In genomic region chr9:69398453-69398850, GRCm38 (mm10) we compare ENCODE assay signal across 8 mouse cellular contexts. TPM values are rescaled to one million over a fixed set of nuclear protein-coding genes. Genes with fewer than 3 reads are reported as not detected.
DNase-seq lines count a peak whose midpoint lies in the region; ATAC-seq and TF ChIP-seq lines count a peak whose summit lies in the region.

No protein-coding gene starts in this region.

- peak overlapping the region; percentile 95 for H3K9ac ChIP-seq in heart, postnatal 0 days (replicated peaks; ENCODE audit: low read depth, low read length)
- H3K9ac ChIP-seq in hindbrain, embryonic 12.5 days = peak overlapping the region; percentile 84

- no peak for ATAC-seq in heart, postnatal 0 days (ENCODE audit: insufficient read depth, low read depth)
- peak; percentile 11 for ATAC-seq in activated CD4-positive, CD25-positive, alpha-beta regulatory T cell, adult 4 months
- peak; percentile 62; the same call in 1 of the 2 replicates for ATAC-seq in hindbrain, embryonic 12.5 days (ENCODE audit: low FRiP score)

- no peaks in the 10 kb centered on the region for H3K9me3 ChIP-seq in heart, postnatal 0 days (replicated peaks; ENCODE audit: control insufficient read depth, low read length)
- no peaks in the 10 kb centered on the region for H3K9me3 ChIP-seq in hindbrain, embryonic 12.5 days (replicated peaks)
- H3K9me3 ChIP-seq in midbrain, embryonic 10.5 days (replicated peaks) = no peaks in the 10 kb centered on the region

- H3K27ac ChIP-seq in heart, postnatal 0 days (ENCODE audit: low read depth) = peak overlapping the region; percentile 96
- peak overlapping the region; percentile 89 for H3K27ac ChIP-seq in hindbrain, embryonic 12.5 days
- peak overlapping the region; percentile 99 for H3K27ac ChIP-seq in midbrain, embryonic 10.5 days (replicated peaks)

- H3K4me2 ChIP-seq in heart, postnatal 0 days (ENCODE audit: low read depth, low read length) = peak overlapping the region; percentile 94
- peak overlapping the region; percentile 85 for H3K4me2 ChIP-seq in hindbrain, embryonic 12.5 days (replicated peaks)

- no peak for TF ChIP-seq EP300 in heart, postnatal 0 days (IDR thresholded peaks at IDR 0.05; ENCODE audit: low read depth)

- no peaks in the 10 kb centered on the region for H3K27me3 ChIP-seq in heart, postnatal 0 days (ENCODE audit: control insufficient read depth, insufficient read depth, low read length)
- no peaks in the 10 kb centered on the region for H3K27me3 ChIP-seq in hindbrain, embryonic 12.5 days
- H3K27me3 ChIP-seq in midbrain, embryonic 10.5 days (ENCODE audit: low read depth, poor library complexity, severe bottlenecking) = no peaks in the 10 kb centered on the region

- peaks cover 12% of the 10 kb centered on the region; the same call in 1 of the 2 replicates for H3K4me1 ChIP-seq in heart, postnatal 0 days (ENCODE audit: control insufficient read depth, insufficient read depth)
- H3K4me1 ChIP-seq in hindbrain, embryonic 12.5 days = peaks cover 8% of the 10 kb centered on the region
- peaks cover 17% of the 10 kb centered on the region for H3K4me1 ChIP-seq in midbrain, embryonic 10.5 days

- peaks cover 7% of the 10 kb centered on the region; the same call in 1 of the 2 replicates for H3K36me3 ChIP-seq in heart, postnatal 0 days (replicated peaks; ENCODE audit: control insufficient read depth, insufficient read depth, low read length)
- no peaks in the 10 kb centered on the region for H3K36me3 ChIP-seq in hindbrain, embryonic 12.5 days
- H3K36me3 ChIP-seq in midbrain, embryonic 10.5 days = peaks cover 3% of the 10 kb centered on the region; the same call in 1 of the 2 replicates

- peak overlapping the region; percentile 84 for H3K4me3 ChIP-seq in heart, postnatal 0 days (ENCODE audit: low read depth, low read length)
- H3K4me3 ChIP-seq in hindbrain, embryonic 12.5 days = peak overlapping the region; percentile 70
- H3K4me3 ChIP-seq in midbrain, embryonic 10.5 days = peak overlapping the region; percentile 85

- DNase-seq in heart, postnatal 0 days (ENCODE audit: low spot score) = no peak
- DNase-seq in heart, adult 11 months = no peak
- no peak for DNase-seq in midbrain, embryonic 10.5 days (ENCODE audit: low spot score)
- no peak for DNase-seq in spleen, postnatal 14 days (ENCODE audit: low spot score in 2 of 2)
- DNase-seq in urinary bladder, postnatal 10 days (ENCODE audit: low spot score) = no peak
- DNase-seq in natural killer cell, adult 2 months (ENCODE audit: low spot score in 2 of 2) = no peak

- TF ChIP-seq CTCF in heart, postnatal 0 days (IDR thresholded peaks at IDR 0.05; ENCODE audit: low read depth) = no peak

- WGBS in heart, postnatal 0 days = 17% methylated on average over 10 of the region's 10 CpGs
- 24% methylated on average over 10 of the region's 10 CpGs for WGBS in hindbrain, embryonic 12.5 days
- 30% methylated on average over 10 of the region's 10 CpGs for WGBS in midbrain, embryonic 10.5 days

RNA-seq across cellular contexts. Expression of gene Ice2, which starts 0.7 kb away (rescaled TPM):
- 5.9 and 9.1 TPM in 2 replicates for total RNA-seq in heart, postnatal 0 days (2014; rRNA removed; ENCODE audit: low replicate concordance)
- 6.4 and 6.5 TPM in 2 replicates for polyA plus RNA-seq in heart, postnatal 0 days (2015; fragmentation: Nextera tagmentation; extraction: Ambion mirVana)
- polyA plus RNA-seq in activated CD4-positive, CD25-positive, alpha-beta regulatory T cell, adult 4 months (2017; shearing (Covaris generic)) = 10 to 100 TPM; 12.8 to 16.0 TPM
- polyA plus RNA-seq in hindbrain, embryonic 12.5 days (2016; fragmentation: Nextera tagmentation; extraction: Ambion mirVana) = 20.5 and 20.9 TPM in 2 replicates
- 21.9 and 23.2 TPM in 2 replicates for polyA plus RNA-seq in midbrain, embryonic 10.5 days (2016; fragmentation: Nextera tagmentation; extraction: Ambion mirVana)

RNA-seq across cellular contexts. Expression of gene Anxa2, which starts 55.0 kb away (rescaled TPM):
- 367 and 369 TPM in 2 replicates for total RNA-seq in heart, postnatal 0 days (2014; rRNA removed; ENCODE audit: low replicate concordance)
- polyA plus RNA-seq in heart, postnatal 0 days (2015; fragmentation: Nextera tagmentation; extraction: Ambion mirVana) = 268 and 280 TPM in 2 replicates
- 100 to 1,000 TPM; 237 to 239 TPM for polyA plus RNA-seq in activated CD4-positive, CD25-positive, alpha-beta regulatory T cell, adult 4 months (2017; shearing (Covaris generic))
- polyA plus RNA-seq in hindbrain, embryonic 12.5 days (2016; fragmentation: Nextera tagmentation; extraction: Ambion mirVana) = 317 and 331 TPM in 2 replicates
- polyA plus RNA-seq in midbrain, embryonic 10.5 days (2016; fragmentation: Nextera tagmentation; extraction: Ambion mirVana) = 133 and 178 TPM in 2 replicates
